Mouse (Mus musculus) CD4-positive, CD25-positive, alpha-beta regulatory T cell (primary cell): ENCODE results near the gene Otop3. TPM values are rescaled to one million over a fixed set of nuclear protein-coding genes. Genes with fewer than 3 reads are reported as not detected.

ENCODE experiments used
- polyA plus RNA-seq: library from polyadenylated mRNA; unstranded; fragments of 100-300 nt; shearing (Covaris generic); gene quantifications from one replicate; pipeline ENCODE4 v1.2.1, GENCODE M21; 2017

Otop3 gene
- polyA plus RNA-seq: not detected

DNA sequence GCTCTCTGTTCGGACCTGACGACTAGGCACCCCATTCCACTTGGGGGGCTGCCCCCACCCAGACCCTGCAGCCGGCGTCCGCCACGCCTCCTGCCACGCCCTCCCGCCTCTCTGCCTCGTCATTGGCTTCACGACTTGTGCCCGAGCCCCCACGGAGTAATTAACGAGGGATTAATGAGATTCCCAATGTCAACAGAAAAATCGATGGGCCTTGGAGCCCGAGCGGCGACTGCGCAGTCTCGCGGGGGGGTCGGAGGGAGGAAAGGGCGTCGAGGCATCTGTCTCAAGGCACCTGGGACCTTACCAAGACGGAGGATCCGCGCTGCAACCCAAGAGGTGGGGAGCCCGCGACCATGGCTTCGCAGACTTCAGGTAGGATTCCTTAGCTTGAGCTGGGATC, at the start of gene Otop3:
Gene Otop3 (plus strand): TSS at position 201 of the 400 bp plus-strand sequence.

DNA sequence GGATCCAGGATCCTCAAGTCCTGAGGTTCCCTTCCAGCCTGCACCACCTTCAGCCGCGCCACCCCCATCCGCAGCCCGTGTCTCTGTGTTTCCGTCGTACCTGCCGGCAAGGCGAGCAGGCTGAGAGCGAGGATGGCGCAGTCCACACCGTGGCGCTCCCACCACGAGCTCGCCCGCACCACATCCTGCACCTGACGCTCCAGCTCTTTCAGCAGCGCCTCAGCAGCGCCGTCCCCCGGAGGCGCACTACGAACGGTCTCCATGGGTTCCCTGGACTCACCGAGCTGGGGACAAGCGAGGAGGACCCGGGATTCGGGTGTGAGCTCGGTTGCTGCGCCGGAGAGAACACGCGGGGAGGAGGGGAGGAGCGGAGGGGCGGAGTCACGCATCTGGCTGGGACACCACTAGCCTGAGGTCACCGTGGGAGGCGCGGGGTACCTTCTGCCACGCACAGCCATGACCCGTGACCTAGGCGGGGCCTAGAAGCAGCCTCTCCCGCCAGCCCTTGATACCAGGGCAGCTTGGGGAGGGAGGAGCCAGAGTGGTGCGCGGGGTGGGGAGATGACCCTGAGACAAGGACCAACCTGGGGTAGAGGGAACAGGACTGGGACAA, 37.2 kb upstream of the Otop3 start, which contains the start of gene Fads6:
Gene Fads6 (minus strand): TSS at position 450 of the 613 bp plus-strand sequence.

DNA sequence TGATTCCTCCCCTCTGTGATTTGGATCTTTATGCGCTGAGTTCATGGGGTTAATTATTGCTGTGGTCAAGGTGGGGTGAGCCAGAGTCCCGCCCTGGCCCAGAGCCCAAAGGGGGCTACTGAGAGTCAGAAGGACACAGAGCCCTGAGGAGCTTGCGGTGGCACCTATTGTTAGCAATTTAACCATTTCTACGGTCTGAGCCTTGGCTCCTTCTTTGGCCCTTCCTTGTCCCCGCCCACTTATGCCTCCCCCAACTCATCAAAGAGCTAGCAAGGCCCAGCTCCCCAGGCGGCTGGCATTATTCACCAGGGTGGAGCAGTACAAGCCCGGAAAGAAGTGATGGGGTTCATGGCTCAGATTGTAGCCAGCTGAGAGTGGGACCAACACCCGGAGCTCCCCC, 27.7 kb upstream of the Otop3 start, which contains the start of gene Otop2:
Gene Otop2 (plus strand): TSS at position 301 of the 400 bp plus-strand sequence.

DNA sequence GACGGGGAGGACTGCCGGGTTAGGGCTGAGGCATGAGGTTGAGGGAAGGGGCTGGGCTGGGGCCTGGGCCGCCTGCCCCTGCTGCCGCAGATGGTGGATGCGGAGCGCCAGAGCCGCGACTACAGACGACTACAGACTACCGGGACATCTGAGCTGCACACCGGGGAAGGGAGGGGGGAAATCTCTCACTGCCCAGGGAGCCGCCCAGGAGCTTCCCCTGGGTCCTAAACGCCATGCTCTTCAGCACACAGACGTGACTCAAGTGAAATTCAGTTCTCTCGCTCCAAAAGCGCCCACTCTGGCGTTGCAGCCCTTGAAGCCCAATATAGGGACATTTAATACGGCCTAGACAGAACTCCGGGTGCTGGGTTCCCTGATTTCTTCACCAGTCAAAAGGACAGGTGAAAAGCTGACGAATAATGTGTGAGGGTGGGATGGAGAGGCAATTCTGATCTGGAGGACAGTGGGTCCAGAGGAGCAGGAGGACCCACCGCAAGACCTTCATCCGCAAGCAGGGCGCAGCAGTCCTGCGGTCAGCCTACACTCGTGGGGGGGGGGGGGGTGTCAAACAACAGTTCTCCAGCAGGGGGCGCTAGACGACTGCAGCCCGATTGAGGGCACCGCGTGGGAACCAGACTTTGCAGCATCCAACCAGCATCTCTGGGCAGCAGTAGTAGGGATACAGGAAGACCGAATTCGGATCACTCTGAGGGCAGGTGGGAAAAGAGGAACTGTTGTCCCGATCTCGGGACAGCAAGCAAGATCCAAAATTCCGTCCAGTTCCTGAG, 12.4 kb upstream of the Otop3 start, which contains the start of gene Ush1g:
Gene Ush1g (minus strand): TSS at position 136 of the 788 bp plus-strand sequence.

DNA sequence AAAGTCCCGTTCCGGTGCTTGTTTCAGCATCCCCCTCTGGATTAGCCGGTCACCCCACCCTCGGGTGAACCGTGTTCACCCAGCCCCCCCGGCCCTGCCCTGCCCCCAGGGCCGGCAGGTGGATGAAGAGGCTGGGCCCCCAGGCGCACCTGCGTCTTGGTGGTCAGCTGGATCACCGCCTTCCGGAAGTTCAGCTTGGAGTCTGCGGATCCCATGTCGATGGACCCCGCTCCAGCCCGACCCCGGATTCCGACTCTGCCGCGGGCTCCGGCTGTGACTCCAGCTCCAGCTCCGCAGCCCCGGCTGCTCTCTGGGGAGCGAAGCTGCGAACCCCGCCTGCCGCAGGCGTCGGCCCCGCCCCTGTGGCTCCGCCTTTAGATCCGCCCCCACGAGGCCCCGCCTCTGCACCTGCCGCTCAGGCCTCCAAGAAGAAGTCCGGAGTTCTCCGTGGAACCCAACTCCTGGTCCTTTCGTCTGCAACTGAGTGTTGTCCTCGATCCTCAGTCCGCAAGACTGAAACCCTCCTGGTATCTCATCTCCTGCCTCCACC, 32.9 kb downstream of the Otop3 start, which contains the start of gene Hid1:
Gene Hid1 (minus strand): TSS at position 362 of the 550 bp plus-strand sequence.

DNA sequence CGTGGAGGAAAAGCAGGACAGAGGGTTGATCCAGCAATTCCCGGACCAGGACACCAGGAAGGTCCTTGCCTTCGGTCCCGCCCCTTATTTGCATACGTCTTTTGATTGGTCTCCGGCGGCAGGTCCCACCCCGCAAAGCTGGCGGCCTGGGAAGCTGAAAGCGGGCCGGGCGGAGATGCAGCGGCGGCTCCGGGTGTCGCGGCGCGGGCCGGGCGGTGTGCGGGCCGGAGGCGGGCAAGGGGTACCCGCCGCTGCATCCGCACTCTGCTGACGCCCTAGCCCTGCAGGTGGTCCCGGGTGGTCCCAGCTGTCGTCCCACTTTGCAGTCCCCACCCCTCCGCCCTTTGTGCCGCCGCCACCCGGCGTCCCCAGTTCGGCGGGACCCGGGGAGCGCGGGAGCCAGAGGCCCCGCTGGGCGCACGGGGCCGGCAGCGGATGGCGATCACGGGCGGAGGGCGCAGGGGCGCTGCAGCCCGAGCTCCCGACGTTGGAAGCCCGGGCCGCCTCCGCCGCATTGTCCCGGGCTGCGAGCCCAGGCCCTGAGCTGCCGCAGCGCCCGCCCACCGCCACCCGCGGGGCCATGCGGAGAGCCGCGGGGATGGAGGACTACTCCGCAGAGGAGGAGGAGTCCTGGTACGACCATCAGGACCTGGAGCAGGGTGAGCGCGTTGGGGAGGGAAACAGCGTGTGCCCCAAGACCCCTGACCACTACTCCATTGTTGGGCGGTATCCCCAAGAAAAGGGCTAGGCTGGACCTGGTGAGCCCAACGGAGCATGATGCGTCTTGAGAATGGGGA, 47.4 kb downstream of the Otop3 start, which contains the start of gene Cdr2l:
Gene Cdr2l (plus strand): TSS at position 174 of the 797 bp plus-strand sequence.

Other genes with a start within 250 kb of the Otop3 start
- 206 TPM for gene Rab37, start 243.3 kb upstream of the Otop3 start, polyA plus RNA-seq
- gene Cd300lf, start 200.7 kb upstream of the Otop3 start, polyA plus RNA-seq: 1.1 TPM
- 474 TPM for gene Slc9a3r1, start 171.4 kb upstream of the Otop3 start, polyA plus RNA-seq
- 15.9 TPM for gene Tmem104, start 147.2 kb upstream of the Otop3 start, polyA plus RNA-seq
- 11.9 TPM for gene Nat9, start 146.9 kb upstream of the Otop3 start, polyA plus RNA-seq
- gene Grin2c, start 67.5 kb upstream of the Otop3 start, polyA plus RNA-seq: not detected
- 31.7 TPM for gene Fdxr, start 57.7 kb upstream of the Otop3 start, polyA plus RNA-seq
- gene Fads6, start 37.1 kb upstream of the Otop3 start, polyA plus RNA-seq: 0.96 TPM
- gene Otop2, start 27.6 kb upstream of the Otop3 start, polyA plus RNA-seq: not detected
- gene Ush1g, start 12.7 kb upstream of the Otop3 start, polyA plus RNA-seq: not detected
- gene Hid1, start 33.0 kb downstream of the Otop3 start, polyA plus RNA-seq: 7.6 TPM
- 0.12 TPM for gene Cdr2l, start 47.2 kb downstream of the Otop3 start, polyA plus RNA-seq
- gene Mrpl58, start 69.0 kb downstream of the Otop3 start, polyA plus RNA-seq: 153 TPM
- gene Atp5h, start 85.2 kb downstream of the Otop3 start, polyA plus RNA-seq: 651 TPM
- 81.2 TPM for gene Kctd2, start 85.4 kb downstream of the Otop3 start, polyA plus RNA-seq
- not detected for gene Trim80, start 105.8 kb downstream of the Otop3 start, polyA plus RNA-seq
- 11.8 TPM for gene Slc16a5, start 127.7 kb downstream of the Otop3 start, polyA plus RNA-seq
- 98.4 TPM for gene Armc7, start 140.9 kb downstream of the Otop3 start, polyA plus RNA-seq
- gene Nt5c, start 157.1 kb downstream of the Otop3 start, polyA plus RNA-seq: 365 TPM
- 576 TPM for gene Jpt1, start 179.7 kb downstream of the Otop3 start, polyA plus RNA-seq
- gene Sumo2, start 201.5 kb downstream of the Otop3 start, polyA plus RNA-seq: 758 TPM
- gene Nup85, start 229.7 kb downstream of the Otop3 start, polyA plus RNA-seq: 90.4 TPM